ENCODE assay signal across 16 mouse cellular contexts in the genomic region with DNA sequence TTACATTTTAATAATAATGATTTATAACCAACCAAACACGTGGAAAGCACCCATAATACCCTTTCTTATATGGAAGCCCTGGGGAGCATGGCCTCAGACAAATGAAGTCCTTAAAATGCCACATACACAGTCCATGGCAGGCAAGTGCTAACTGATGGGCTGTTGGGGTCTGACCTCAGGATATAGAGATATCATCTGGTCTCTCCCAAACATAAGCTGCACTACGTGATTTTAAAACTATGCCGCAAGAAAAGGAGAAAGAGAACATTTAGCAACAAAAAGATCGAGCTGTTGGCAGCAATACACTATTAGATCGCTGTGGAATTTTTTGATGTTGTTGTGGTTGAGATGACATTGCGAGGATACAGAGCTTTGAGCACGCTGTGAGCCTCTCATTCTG.
"Had no signal": no experiment of that assay in that cellular context is flagged by ENCODE, and none has a peak within 500 bp of the region (broad histone marks: within the 10 kb centered on the region; RNA-seq: fewer than 3 reads in every experiment).

No protein-coding gene starts in this region.

- H3K27ac ChIP-seq: liver, embryonic 13.5 days; liver, embryonic 15.5 days; macrophage; midbrain, embryonic 13.5 days; midbrain, embryonic 15.5 days; neural tube, embryonic 12.5 days had no signal

- DNase-seq: liver, embryonic 13.5 days; liver, postnatal 0 days; lung, postnatal 10 days; right cerebral cortex, postnatal 14 days; spleen, adult 18-20 months; thymus, adult 18-20 months; thymus, postnatal 14 days; thymus, postnatal 36 days had no signal

- H3K36me3 ChIP-seq: liver, embryonic 13.5 days; liver, embryonic 15.5 days; midbrain, embryonic 13.5 days; midbrain, embryonic 15.5 days; neural tube, embryonic 12.5 days had no signal

- ATAC-seq: liver, postnatal 0 days; midbrain, embryonic 13.5 days; midbrain, embryonic 15.5 days had no signal

- H3K4me1 ChIP-seq: liver, embryonic 13.5 days; liver, embryonic 15.5 days; megakaryocyte, embryonic 14.5 days; midbrain, embryonic 13.5 days; midbrain, embryonic 15.5 days; neural tube, embryonic 12.5 days had no signal

- H3K4me2 ChIP-seq: liver, embryonic 11.5 days; liver, embryonic 13.5 days; liver, embryonic 15.5 days; midbrain, embryonic 11.5 days; midbrain, embryonic 13.5 days; midbrain, embryonic 15.5 days; neural tube, embryonic 12.5 days had no signal

- H3K9ac ChIP-seq: liver, embryonic 13.5 days; liver, embryonic 15.5 days; liver, postnatal 0 days; midbrain, embryonic 13.5 days; midbrain, embryonic 15.5 days; neural tube, embryonic 12.5 days had no signal

- H3K27me3 ChIP-seq: liver, embryonic 13.5 days; liver, embryonic 15.5 days; megakaryocyte, embryonic 14.5 days; midbrain, embryonic 13.5 days; midbrain, embryonic 15.5 days; neural tube, embryonic 12.5 days had no signal

- H3K9me3 ChIP-seq: liver, embryonic 13.5 days; liver, embryonic 15.5 days; megakaryocyte, embryonic 14.5 days; midbrain, embryonic 13.5 days; midbrain, embryonic 15.5 days; neural tube, embryonic 12.5 days had no signal

- H3K4me3 ChIP-seq: liver, embryonic 13.5 days; liver, embryonic 15.5 days; megakaryocyte, embryonic 14.5 days; midbrain, embryonic 13.5 days; midbrain, embryonic 15.5 days; neural tube, embryonic 12.5 days had no signal
